Mouse (Mus musculus) cerebellum, adult (tissue): ENCODE measurements around the gene Apob.

Source experiments
- ATAC-seq: cut with Nextera tagmentation; 2 replicates; pipeline ENCODE4 v1.9.2; 2017; ENCODE audit warnings: mild to moderate bottlenecking, moderate library complexity, mixed read lengths; ENCODE audit not compliant: insufficient number of reproducible peaks, low FRiP score, low TSS enrichment

The Apob gene

GRCm38 (mm10) chr12:8031595-8032358 lies 54.3 kb downstream of the Apob start:
- ATAC-seq, result no peak

GRCm38 (mm10) chr12:8032359-8032755 lies 54.9 kb downstream of the Apob start:
- ATAC-seq, result no peak

GRCm38 (mm10) chr12:8038081-8038730 lies 60.8 kb downstream of the Apob start:
- no peak for ATAC-seq

GRCm38 (mm10) chr12:8042626-8043394 lies 65.4 kb downstream of the Apob start:
- no peak for ATAC-seq

- no peak for ATAC-seq
These were observed 69.6 kb downstream of the Apob start for GRCm38 (mm10) chr12:8047046-8047445.

GRCm38 (mm10) chr12:8047789-8048309 lies 70.4 kb downstream of the Apob start:
- no peak for ATAC-seq

- no peak for ATAC-seq
These were observed 78.7 kb downstream of the Apob start for GRCm38 (mm10) chr12:8056001-8056640.

GRCm38 (mm10) chr12:8059576-8059975 lies 82.1 kb downstream of the Apob start:
- 0 out of 2 replicates have a peak, but pooled peaks have one; percentile 70 for ATAC-seq

GRCm38 (mm10) chr12:8063363-8064065 lies 86.1 kb downstream of the Apob start:
- ATAC-seq, result 0 out of 2 replicates have a peak, but pooled peaks have one; percentile 12
